Mouse (Mus musculus): ENCODE data around the gene Gapvd1.
"Not testable (repeated sequence)": the region's sequence is repeated elsewhere in the genome, so short reads cannot be mapped to it uniquely, and the experiment has no call there.

Gene Gapvd1

DNA sequence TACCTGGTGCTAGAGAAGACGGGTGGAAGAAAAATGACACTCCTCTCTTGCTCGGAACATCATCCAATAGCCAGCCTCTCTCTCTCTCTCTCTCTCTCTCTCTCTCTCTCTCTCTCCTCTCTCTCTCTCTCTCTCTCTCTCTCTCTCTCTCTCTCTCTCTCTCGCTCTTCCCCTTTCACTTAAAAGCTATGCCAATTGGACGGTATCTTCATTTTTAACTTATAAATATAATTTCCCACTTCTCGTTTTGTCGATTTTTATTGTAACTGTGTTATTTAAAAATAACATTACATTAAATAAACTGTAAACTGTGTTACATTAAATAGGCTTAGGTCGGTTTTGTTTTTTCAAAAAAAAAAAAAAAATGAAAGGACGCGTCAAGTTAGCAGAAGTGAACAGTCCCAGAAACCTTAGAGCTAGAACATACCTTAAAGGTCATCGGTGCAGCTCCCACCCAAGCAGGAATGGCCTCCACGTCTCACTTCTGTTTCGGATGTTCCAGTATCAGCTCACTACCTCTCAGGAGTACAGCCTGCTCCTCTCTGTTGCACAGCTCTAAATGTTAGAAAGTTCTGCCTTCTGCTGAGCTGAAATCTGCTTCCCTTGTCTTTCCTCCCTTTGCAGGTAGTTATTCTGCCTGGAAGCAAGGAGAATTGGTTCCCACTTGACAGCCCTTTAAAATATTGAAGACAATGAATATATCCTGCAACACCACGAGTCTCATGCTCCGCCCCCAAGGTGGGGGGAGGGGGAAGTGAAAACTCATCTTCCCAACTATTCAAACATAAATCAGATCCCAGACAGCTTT, at the start of gene Gapvd1:
Gene Gapvd1, minus strand, starts transcription at position 682 of the 808 bp plus-strand sequence.
- DNase-seq (ENCODE audit: low spot score in 2 of 2), result peak in 1 of 2 experiments; percentile 5

DNA sequence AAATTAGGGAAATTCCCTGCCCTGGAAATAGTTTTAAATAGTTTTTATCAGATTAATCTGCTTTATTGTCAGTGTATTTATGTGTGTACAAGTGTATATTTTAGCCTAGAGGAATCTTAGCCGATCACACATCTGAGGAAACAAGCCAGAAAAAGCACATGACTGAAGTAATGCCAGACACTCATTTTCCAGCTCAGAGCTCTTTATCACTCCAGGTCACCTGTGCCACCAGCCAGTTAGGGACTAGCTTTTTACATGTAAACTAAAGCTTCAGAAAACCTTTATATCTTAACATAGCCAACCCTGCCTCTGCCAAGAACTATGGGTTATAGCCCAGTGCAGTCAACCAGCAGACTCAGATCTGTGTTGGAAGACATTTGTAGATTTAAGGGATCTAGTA, 49.8 kb upstream of the Gapvd1 start:
- DNase-seq (ENCODE audit: low spot score in 2 of 2), result no peak

DNA sequence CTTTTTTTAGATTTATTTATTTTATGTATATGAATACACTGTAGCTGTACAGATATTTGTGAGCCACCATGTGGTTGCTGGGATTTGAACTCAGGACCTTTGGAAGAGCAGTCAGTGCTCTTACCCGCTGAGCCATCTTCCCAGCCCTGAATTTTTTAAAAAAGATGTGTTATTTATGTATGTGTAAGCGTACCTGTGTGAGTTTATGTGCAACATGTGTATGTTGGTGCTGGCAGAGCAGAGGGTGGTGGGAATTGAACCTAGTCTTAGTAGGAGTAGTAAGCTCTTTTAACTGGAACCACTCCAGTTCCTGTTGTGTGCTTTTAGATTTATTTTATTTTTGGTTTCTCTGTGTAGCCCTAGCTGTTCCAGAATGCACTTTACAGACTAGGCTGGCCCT, 49.1 kb upstream of the Gapvd1 start:
- no peak for DNase-seq (ENCODE audit: low spot score in 2 of 2)

DNA sequence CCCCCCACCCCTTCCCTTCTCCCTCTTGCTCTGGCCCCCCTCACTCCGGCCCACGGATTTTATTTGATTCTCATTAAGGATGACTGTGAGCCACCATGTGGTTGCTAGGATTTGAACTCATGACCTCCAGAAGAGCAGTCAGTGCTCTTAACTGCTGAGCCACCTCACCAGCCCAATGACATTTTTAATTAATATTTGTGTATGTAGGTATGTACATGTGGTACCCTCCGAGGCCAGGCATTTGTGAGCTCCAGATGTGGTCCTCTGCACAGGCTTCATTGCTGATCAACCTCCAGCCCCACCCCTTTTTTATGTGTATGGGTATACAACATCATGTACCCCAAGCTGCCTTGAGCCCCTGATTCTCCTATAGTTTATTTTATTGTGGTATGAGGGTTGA, 48.7 kb upstream of the Gapvd1 start:
- no peak for DNase-seq (ENCODE audit: low spot score in 2 of 2)

DNA sequence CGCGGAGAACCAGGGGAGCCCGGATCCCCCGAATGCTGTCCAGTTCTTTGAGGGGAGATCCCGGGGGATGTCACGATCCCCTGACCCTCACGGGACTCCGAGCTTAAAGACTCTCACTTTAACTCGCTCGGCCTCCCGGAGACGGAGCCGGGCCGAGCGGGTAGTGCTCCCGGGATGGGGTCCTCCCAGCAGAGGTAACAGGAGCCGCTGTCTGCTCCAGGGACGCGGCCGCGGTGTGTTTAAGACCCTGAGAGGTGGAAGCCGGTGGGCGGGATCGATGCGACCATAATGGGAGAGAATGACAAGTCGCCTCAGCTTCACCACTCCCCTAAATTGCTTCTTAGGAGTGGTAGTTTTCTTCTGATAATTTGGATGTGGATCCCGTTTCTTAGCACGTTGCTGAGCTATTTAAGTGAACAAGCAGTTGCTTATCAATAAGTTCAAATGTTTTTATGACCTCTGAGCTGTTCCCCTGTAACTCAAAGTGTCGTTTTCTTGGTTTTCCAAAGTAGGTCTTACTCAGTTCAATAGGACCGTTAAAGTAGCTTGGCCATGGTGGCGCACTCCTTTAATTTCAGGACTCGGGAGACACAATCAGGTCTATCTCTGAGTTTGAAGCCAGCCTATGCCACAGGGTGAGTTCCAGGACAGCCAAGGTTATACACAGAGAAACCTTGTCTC, 47.7 kb upstream of the Gapvd1 start:
- DNase-seq (ENCODE audit: low spot score in 2 of 2), result peak; percentile 17 to 19

DNA sequence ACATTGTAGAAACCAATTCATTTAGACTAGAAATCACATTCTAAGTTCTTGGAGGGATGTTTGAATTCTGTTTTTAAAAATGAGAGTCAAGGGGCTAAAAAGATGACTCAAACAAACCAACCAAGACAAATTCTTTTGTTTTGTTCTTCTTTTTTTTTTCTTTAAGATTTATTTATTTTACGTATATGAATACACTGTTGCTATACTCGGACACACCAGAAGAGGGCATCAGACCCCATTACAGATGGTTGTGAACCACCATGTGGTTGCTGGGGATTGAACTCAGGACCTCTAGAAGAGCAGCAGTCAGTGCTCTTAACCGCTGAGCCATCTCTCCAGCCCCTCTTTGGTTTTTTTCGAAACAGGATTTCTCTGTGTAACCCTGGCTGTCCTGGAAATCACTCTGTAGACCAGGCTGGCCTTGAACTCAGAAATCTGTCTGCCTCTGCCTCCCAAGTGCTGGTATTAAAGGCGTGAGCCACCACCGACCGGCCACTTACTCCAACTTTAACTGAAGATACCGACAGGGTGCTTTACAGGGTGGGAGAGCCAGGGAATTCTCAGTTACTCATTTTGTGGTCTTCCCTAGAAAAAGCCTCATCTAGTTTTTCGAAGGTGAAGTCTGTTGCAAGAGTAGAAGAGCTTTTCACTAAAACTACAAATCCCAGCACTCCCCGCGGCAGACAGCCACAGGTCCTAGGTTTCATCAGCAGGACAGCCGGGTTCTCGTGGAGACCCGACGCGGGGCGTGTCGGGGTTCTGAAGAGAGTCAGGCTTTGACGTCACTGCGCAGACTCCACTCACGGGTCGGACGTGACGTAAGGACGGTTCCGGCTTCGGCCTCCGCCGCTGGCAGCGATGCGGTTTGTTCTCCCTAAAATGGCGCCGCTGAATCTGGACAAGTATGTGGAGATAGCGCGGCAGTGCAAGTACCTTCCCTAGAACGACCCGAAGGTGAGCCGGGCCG, 46.8 kb upstream of the Gapvd1 start:
- peak; percentile 94 to 98 for DNase-seq (ENCODE audit: low spot score in 2 of 2)

DNA sequence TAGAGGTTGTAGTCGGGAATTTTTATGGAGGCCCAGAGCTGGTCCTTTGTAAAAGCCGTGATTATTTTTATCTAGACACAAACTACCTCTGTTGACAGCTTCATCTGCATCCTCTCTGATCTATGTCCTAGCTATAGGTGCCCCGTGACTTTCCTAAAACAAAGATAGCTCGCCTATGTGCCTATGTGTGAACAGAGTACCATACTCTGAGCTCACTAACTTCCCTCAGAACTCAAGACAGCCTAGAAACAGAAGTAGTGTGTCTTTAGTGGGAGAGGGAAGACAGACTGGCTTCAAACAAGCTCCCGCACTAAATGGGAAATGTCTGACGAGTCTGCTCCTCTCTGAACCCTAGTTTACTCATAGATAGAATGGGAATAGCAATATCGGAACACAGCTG, 45.3 kb upstream of the Gapvd1 start:
- DNase-seq (ENCODE audit: low spot score in 2 of 2), result no peak

DNA sequence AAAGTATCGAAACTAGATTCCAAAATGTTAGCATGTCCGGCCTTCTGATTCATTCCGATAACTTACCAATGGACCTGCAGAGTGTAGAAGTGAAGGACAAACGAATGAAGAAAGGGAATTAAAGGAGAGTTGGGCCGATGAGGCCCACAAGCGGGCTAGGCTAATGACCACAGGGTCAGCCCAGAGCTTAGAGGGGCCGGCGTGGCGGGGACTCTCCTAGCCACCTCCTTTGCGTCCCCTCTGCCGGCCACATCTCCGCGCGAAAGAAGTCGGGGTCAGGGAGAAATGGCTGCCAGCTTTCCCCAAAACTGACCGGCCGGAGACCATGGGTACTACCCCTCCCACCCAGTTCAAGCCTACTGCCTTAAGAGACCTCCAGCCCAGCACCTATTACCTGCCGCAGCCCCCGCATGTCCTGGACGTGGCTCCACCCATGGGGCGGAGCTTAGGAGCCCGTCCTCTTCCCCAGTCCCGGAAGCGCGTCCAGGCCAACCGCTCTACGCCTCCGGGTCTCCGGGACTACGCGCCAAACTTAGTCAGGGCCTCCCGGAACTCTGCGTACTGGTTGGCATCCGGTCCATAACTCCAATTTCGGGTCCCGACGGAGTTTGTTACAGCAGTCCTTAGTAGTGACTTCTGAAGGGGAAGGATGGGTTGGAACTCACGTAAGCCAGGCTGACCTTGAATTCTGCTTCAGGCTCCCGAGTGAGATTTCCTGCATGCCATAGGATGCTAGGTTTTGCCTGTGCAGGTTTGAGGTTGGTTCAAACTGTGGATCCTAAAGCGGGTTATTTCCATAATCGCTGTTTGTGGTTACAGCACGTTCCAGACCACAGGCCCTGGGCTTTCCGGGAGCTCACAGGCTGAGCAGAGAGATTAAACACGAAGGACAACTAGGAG, 44.6 kb upstream of the Gapvd1 start, which contains the start of gene Rabepk:
Gene Rabepk, minus strand, starts transcription at position 556 of the 900 bp plus-strand sequence.
- peak; percentile 72 to 85 for DNase-seq (ENCODE audit: low spot score in 2 of 2)

DNA sequence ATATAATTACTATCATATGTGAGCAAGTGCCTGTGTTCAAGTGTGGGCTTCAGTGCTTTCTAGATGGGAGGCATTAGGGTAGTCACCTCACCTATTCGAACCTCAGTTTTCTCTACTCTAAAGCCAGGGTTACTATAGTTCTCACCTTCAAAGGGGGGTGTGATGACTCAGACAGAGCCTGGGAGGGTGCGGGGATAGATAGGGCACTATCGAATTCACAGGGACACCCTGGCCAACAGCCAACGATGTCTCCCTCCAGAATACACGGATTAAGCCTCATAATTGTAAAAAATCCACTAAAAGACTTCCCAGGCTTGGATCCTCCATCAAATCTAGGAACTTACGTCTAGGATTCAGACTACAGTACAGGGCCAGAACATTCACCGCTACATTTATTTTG, 40.4 kb upstream of the Gapvd1 start:
- no peak for DNase-seq (ENCODE audit: low spot score in 2 of 2)

DNA sequence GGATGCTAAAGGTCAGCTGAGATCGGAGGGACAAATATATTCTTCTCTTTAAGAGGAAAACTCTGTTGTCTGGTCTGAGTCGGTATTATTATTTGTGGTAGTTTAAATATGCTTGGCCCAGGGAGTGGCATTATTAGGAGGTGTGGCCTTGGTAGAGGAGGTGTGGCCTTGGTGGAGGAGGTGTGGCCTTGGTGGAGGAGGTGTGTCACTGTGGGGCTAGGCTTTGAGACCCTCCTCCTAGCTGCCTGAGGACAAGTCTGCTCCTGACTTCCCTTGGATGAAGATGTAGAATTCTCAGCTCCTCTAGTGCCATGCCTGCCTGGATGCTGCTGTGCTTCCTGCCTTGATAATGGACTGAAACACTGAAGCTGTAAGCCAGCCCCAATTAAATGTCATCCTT, 39.5 kb upstream of the Gapvd1 start:
- no peak for DNase-seq (ENCODE audit: low spot score in 2 of 2)

DNA sequence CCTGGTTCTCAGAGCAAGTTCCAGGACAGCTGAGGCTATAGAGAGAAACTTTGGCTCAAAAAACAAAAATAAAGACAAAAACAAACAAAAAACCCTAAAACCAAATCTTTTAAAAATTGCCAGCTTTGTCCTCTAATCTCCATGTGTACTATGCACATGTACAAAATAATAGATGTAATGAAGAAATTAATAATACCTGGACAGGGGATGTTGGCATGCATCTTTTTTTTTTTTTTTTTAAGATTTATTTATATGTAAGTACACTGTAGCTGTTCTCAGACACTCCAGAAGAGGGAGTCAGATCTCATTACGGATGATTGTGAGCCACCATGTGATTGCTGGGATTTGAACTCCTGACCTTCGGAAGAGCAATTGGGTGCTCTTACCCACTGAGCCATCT, 37.5 kb upstream of the Gapvd1 start:
- DNase-seq (ENCODE audit: low spot score in 2 of 2), result not testable (repeated sequence)

DNA sequence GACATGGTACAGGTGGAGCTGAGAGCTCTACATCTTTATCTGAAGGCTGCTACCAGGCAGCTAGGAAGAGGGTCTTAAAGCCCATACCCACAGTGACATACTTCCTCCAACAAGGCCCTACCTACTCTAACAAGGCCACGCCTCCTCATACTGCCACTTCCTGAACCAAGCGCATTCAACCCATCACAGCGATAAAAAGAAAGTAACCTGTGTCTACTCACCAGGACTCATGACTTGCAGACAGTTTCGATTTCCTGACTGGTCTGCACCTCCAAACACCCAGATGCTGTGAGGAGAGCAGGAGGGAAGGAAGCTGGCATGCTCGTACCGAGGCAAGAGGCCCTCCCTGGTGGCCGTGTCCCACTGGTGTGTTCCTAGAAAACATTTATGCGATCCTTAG, 35.2 kb upstream of the Gapvd1 start:
- DNase-seq (ENCODE audit: low spot score in 2 of 2), result no peak

DNA sequence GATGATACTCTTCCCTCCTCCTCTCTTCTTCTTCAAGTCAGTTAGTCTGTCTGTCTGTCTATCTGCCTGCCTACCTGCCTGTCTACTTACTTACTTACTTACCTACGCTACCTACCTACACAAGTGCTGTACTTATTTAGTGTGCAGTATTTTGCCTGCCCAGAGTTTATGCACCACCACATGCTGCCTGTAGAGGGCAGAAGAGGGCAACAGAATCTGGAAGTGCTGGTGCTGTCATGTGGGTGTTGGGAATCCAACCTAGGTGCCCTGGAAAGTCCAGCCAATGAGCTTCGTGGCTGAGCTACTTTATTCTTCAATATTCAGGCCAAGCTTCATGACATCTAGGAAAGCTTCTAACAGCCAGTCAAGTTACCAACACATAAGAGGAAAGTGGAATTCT, 29.1 kb upstream of the Gapvd1 start:
- DNase-seq (ENCODE audit: low spot score in 2 of 2), result peak in 1 of 2 experiments; percentile 30

DNA sequence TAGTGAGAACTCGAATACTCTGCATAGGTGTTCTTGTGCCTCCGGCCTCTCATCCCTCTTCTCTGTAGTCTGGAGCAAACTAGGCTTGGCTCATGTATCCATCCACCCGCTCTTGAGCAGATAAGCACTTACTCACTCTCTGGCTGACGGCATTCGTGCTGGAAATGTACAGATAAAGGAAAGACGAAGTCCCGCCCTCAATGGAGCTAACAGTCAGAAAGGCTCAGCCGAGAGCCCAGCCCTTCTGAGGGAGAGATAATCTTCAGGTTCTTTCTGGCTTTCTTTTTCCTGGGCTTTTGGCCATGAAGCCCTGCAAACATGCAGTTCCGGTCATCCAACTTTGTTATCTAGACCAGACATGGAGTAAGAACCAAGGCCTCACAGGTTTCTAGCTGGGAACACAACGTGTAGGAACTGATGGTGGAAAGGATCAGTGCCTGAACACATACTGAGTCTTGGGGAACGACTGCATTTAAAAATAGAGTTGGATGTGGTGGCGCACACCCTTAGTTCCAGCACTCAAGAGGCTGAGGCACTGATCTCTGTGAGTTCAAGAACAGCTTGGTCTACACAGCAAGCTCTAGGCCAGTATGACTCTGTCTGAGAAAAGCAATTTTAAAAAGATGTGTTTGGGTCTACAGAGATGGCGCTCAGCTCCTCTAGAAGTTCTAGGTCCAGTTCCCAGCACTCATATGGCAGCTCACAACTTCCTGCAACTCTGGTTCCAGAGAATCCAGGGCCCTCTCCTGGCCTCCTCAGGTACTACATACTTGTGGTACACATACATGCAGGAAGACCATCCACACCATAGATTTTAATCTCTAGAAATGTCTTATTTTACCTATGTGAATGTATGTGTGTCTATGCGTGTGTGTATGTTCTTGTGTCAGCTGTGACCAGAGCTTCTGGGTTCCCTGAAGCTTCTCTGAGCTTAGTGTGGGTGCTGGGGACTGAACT, 28.3 kb upstream of the Gapvd1 start:
- DNase-seq (ENCODE audit: low spot score in 2 of 2), result no peak

DNA sequence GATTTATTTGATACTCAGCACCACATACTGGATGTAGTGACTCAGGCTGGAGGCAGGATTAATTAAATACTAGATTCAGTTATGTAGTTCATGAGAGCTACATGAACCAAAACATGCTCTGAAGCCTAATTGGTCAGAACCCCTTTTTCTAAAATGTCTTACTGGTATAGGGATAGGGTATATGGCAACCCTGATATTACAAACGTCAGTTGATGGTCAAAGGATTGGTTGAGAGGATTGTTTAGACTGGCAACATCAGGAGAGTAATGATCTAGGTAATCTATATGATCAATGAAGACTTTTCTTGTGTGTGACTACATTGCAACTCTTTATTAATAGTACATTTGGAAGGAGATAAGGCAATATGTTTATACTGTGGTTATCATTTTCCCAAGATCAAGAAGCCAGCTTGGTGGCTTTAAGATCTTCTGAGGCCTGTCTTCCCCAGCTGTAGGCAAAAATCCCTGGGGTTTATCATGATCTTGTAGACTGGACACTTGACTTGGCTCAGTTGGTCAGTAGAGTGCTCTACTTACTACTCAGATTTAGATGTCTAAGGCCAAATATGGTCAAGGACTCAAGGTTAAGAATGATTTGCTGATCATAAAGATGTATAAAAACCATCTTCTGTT, 22.3 kb upstream of the Gapvd1 start:
- DNase-seq (ENCODE audit: low spot score in 2 of 2), result no peak

DNA sequence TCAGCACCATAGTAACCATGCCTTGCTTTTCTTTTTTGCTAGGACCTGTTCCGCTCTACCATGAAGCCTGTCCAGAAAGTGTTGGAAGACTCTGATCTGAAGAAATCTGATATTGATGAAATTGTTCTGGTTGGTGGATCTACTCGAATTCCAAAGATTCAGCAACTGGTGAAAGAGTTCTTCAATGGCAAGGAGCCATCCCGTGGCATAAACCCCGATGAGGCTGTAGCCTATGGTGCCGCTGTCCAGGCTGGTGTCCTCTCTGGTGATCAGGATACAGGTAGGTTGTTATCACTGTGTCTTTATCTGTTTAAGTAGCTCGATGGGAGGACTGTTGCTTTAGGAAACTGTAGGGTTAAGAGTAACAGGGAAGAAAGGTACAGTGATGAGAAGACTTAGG, 19.5 kb upstream of the Gapvd1 start:
- no peak for DNase-seq (ENCODE audit: low spot score in 2 of 2)

DNA sequence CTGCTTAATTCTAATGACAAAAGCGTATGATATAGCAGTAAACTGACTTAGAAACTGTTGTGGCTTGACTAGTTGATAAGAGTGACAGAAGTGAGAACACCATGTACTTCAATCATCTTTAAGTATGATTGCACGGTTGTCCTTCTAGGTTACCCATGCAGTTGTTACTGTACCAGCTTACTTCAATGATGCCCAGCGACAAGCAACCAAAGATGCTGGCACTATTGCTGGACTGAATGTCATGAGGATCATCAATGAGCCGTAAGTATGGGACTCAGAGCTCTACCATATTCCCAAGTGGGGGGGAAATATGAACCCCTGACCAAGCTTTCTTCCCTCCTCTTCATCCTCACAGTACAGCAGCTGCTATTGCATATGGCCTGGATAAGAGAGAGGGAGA, 18.6 kb upstream of the Gapvd1 start:
- DNase-seq (ENCODE audit: low spot score in 2 of 2), result no peak

DNA sequence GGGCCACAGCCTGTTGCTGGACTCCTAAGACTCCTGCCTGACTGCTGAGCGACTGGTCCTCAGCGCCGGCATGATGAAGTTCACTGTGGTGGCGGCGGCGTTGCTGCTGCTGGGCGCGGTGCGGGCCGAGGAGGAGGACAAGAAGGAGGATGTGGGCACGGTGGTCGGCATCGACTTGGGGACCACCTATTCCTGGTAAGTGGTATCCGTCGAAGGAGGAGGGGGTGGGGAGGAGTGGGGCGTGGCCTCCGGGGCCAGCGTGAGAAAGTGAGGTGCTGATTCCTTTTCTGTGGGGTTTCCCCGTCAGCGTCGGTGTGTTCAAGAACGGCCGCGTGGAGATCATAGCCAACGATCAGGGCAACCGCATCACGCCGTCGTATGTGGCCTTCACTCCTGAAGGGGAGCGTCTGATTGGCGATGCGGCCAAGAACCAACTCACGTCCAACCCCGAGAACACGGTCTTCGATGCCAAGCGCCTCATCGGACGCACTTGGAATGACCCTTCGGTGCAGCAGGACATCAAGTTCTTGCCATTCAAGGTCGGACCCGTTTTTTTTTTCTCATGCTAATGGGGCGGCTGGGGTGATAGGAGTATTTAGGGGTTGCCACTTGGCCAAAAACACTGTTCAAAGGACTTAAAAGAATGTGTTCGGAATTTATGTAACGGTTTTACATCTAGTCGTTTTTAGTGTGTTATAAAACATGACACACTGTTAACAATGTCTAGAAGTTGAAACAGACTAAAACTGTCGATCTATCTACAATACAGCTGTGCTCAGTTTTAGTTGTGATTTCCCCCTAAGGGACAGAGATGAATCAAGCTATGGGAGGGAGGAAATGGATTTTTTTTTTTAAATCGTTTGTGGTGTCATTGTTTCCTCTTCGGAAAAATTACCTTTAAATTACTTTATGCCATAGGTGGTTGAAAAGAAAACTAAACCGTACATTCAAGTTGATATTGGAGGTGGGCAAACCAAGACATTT, 17.5 kb upstream of the Gapvd1 start:
- DNase-seq (ENCODE audit: low spot score in 2 of 2), result peak in 1 of 2 experiments; percentile 38

Measured in urinary bladder, postnatal 36 days (tissue).